Mouse (Mus musculus): ENCODE measurements around the gene Zbtb46.

Gene Zbtb46

DNA sequence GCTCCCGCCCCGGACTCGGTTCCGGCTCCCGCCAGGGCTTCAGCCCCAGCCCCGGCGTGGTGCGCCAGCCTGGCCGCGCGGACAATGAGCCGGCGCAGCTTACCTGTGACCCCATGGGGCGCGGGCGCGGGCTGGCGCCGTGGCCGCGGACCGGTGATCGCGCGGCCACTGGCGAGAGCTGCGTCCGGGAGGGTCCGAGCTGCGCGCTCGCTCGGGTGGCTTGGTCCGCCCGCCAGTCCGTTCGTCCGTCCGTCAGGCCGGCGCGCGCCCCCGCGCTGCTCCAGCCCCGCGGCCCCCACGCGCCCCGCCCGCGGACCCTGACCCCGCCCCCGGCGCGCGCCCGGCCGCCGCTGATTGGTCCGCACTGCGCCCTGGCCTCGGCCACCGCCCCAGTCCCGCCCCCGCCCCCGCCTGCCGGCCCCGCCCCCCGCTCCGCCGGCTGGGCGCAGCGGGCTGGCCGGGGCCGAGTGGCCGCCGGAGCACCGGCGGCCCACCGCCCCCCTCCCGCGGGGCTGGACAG is at the start of gene Zbtb46:
TSS of gene Zbtb46 (minus strand) at position 274 of the 520 bp plus-strand sequence.
- in situ Hi-C loops (cut with MseI, MboI), result no loop called here

DNA sequence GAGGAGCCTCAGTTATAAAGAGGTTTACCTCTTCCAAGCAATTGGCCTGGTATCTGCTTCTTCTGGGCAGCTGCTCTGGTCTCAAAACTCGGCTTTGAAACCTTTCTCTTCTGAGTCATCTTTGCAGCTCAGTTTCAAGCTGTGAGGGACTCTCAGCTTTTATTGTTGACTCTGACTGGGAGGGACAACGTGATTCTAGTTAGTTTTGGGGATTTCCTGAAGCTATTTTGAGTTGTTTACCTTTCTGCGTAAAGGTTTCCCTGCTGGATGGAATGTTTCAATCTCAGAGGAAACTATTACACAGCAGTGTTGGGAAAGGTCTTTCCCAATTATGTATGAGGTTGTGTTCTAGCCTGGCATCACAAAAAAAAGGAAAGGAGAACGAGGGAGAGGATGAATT is 39.4 kb upstream of the Zbtb46 start:
- in situ Hi-C loops (cut with MseI, MboI), result loop anchor here in 1 of 2 experiments (5.0 kb wide), 1 partner anchor 106 kb away; no protein-coding TSS in a partner anchor

DNA sequence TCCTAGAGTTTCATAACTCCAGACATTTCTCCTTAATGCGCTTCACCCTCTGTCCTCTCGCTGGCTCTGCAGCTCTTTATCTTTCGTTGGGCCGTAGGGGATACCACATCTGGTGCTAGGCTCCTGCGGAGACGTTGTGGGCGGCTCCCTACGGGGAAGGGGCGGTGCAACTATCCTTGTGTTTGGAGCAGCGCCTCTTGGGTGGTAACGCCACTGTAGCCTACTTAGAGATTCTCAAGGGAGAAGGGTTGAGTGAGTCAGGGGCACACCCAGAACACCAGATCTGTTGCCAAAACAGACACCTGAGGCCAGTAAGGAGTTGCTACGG is 38.3 kb upstream of the Zbtb46 start:
- in situ Hi-C loops (cut with MseI, MboI), result loop anchor here in 1 of 2 experiments (5.0 kb wide), 1 partner anchor 105 kb away; no protein-coding TSS in a partner anchor

DNA sequence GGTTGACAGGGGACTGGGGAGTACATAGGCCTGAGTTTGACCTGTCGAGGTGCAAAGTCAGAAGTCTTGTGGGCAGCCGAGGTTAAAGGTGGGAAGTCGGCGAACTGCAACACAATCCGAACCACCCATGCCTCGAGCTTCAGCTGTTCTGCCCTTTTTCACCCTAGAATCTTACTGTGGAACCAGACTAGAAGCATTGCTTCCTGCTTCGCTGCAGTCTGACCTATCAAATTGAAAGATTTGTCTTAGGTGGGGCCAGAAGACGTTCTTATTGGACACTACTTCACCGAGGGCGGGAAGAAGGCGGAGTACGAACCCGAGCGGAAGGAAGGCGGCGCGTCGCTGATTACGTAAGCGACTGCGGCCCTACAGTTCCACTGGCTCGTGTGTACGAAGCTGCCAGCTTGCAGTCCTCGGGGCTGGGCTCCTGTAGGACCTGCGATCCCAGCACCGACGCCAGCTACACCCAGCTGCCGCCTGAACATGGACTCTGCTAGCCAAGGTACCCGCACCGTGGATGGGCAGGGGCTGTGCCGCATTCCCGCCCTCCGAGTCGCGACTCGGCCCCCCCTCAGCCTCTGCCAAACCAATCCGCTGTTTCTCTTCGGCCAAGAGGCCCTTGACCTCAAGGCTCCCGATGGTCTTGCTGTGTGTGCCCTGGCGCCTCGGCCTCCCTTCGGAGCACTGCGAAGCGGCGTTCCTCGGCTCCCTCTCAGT is 37.8 kb upstream of the Zbtb46 start, which contains the start of gene Tpd52l2:
TSS of gene Tpd52l2 (plus strand) at position 312 of the 717 bp plus-strand sequence.
- in situ Hi-C loops (cut with MseI, MboI), result loop anchor here in 1 of 2 experiments (5.0 kb wide), 1 partner anchor 105 kb away; no protein-coding TSS in a partner anchor

GRCm38 (mm10) chr2:181496281-181496680 is 37.1 kb upstream of the Zbtb46 start:
- in situ Hi-C loops (cut with MseI, MboI), result loop anchor here in 1 of 2 experiments (5.0 kb wide), 1 partner anchor 104 kb away; no protein-coding TSS in a partner anchor

- in situ Hi-C loops (cut with MseI, MboI), result loop anchor here in 1 of 2 experiments (5.0 kb wide), 1 partner anchor 104 kb away; no protein-coding TSS in a partner anchor
Measured at GRCm38 (mm10) chr2:181495845-181496244, 36.6 kb upstream of the Zbtb46 start.

DNA sequence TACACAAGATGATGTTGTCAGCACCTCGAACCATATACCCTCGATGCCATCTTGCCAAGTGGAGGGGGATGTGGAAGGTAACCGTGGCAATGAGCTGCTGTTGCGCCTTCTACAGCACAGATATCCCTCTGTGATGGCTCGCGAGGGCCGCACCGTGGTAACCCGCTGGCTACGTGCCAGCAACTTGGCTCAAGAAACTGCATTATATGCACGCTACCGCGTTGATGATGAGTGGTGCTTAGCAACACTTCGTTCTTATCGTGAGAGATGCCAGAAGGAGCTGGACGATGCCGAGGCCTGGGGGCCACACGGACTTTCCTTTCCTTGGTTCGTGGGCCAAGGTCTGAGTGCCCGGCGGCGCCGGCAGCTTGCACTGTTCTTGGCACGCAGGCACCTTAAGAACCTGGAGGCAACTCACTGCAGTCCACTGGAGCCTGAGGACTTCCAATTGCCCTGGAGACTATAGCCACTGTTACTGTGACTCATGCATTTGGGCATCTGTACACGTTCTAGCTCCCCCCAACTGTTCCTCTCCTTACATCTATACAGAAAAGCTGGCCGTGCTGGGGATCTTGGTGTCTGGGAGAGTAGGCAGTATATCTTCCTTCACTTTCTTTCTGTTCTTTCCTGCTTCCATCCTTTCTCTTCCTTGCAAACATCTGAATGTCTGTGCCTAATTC is 35.2 kb upstream of the Zbtb46 start:
- in situ Hi-C loops (cut with MseI, MboI), result loop anchor here in 1 of 2 experiments (5.0 kb wide), 1 partner anchor 107 kb away; no protein-coding TSS in a partner anchor

- in situ Hi-C loops (cut with MseI, MboI), result loop anchor here in 1 of 2 experiments (5.0 kb wide), 1 partner anchor 106 kb away; no protein-coding TSS in a partner anchor
Measured at GRCm38 (mm10) chr2:181493156-181493927, 34.1 kb upstream of the Zbtb46 start, which contains the start of gene Abhd16b. Abhd16b (plus strand) TSS chr2:181493206.

GRCm38 (mm10) chr2:181492206-181492605 is 33.0 kb upstream of the Zbtb46 start:
- in situ Hi-C loops (cut with MseI, MboI), result loop anchor here in 1 of 2 experiments (5.0 kb wide), 1 partner anchor 105 kb away; no protein-coding TSS in a partner anchor

- in situ Hi-C loops (cut with MseI, MboI), result loop anchor here in 1 of 2 experiments (5.0 kb wide), 1 partner anchor 104 kb away; no protein-coding TSS in a partner anchor
Measured at GRCm38 (mm10) chr2:181491432-181492205, 32.4 kb upstream of the Zbtb46 start.

DNA sequence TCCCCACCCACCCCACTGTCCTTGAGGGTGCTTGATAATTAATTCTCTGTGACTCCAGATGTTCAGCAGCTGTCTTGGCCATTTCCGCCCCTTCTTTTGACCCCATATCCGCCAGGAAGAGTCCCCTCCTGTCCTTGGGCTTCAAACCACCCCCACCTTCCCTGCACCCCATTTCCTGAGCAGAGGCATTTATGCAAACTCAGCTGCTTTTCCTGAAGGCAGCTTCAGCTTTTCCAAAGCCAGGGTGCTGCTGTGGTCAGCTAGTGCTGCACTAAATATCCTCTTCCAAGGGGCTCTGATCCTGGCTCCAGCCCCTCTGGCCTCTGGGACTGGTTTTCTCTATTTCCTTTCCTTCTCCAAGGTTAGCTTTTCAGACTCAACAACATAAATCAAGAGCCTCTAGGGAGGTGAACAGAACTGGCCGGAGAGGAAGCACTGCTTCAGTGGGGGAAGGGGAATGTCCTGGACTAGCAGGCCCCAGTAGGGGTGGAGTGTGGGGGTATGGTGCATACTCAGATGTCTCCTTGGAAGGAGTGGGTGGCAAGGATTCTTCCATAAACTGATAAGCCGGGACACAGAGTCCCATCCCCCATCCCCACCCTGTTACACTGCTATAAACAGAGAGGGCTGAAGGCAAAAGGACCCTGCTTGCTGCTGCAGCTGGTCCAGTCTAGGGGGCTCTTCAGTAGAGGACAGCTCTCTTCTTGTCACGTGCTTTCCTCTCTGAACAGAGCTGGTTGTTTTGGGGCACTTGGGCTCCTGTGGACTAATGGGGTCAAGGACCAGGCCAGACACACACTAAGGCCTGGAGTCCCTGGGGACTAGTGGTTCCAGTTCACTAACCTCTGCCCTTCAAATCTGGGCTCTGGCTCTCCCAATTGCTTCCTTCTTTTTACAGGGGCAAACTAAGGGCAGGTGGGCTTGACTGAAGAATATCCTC is 28.4 kb upstream of the Zbtb46 start:
- in situ Hi-C loops (cut with MseI, MboI), result no loop called here

DNA sequence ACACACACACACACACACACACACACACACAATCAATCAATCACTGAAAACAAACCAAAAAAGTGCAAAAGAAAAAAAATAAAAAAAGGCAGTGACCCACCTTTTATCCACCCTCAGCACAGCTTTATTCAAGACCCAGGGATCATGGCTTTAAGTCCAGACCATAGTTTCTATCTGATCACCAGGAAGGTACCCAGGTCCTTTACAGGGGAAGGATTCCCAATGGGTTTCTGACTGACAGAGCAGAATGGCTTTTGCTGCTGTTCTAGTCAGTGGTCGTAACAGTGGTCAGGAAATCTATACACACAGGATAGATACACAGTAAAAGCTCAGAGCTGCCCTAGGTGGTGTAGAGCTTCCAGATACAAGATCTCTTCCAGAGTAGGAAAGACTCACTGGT is 26.5 kb upstream of the Zbtb46 start:
- in situ Hi-C loops (cut with MseI, MboI), result no loop called here

DNA sequence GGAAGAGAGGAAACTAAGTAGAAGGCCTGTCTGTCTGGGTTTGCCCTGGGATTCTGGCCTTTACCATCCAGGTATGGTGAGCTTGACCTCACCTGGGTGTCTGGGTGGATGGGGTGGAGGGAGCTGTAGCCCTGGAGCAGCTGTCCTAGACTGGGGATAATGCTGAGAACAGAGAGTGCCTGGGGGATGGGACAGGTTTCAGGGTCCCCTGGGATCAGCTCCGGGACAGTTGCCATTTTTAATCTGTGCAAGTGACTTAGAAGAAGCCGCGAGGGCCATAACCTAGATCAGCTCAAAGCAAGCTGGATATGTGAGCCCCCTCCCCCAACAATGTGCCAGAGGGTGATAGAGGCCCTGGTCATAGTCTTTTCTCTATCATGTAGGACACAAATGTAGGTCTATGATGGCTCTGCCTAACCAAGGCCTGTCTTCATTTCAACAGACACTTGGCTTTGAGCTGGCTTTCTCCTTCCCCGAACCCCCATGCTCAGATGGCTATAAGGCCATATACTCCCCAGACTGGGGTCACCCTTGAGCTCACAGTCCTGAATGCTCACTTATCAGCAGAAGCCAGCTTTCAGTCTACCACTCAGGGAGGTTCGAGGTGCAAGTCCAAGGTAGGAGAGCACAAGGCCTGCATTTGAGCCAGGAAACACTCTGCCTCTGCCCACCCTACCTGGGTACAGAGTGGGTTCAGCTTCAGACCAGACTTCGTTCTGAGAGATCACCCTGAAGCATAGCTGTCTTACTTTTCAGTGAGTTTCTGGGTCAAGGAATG is 25.4 kb upstream of the Zbtb46 start:
- in situ Hi-C loops (cut with MseI, MboI), result no loop called here

GRCm38 (mm10) chr2:181483562-181484318 is 24.5 kb upstream of the Zbtb46 start:
- in situ Hi-C loops (cut with MseI, MboI), result no loop called here

DNA sequence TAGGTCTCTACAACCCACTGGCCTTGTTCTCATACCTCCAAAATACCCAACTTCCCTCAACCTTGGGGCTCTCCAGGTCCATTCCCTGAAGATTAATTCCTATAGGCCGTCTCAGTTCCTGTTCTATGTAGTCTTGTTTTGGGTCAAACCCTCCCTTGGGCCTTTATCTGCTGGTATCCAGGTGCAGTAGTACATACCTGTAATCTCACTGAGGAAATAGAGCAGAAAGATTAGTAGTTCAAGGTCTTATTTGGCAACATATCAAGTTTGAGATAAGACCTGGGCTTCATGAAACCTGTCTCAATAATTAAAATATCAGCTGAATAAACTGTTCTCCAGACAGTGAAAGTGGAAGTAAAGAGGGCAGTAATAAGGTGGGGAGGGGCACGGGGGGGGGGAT is 23.9 kb upstream of the Zbtb46 start:
- in situ Hi-C loops (cut with MseI, MboI), result no loop called here

DNA sequence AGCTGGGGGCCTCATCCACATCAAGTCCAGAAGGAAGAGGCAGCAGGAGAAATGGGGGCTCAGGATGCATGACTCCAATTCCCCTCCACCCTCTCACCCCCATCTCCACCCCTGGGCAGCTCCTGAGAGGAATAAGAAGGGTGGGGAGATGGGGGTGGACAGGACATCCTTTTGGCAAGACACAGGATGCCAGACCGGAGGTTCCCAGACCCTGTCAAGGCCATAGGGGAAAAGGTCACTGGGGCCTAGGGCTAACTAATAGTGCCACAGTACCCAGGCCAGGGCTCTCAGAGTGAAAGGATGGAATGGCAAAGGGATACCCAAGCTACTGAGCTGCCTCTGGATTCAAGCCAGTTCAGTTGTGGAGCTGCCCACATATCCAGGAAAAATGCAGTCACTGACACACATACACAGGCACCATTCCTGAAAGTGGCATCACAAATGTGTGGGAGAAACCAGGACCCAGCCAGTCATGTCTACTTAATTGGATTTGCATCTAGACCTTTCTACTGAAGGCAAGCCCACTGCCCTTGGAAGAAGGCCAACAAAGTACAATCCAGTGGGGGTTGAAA is 13.1 kb upstream of the Zbtb46 start:
- in situ Hi-C loops (cut with MseI, MboI), result no loop called here

DNA sequence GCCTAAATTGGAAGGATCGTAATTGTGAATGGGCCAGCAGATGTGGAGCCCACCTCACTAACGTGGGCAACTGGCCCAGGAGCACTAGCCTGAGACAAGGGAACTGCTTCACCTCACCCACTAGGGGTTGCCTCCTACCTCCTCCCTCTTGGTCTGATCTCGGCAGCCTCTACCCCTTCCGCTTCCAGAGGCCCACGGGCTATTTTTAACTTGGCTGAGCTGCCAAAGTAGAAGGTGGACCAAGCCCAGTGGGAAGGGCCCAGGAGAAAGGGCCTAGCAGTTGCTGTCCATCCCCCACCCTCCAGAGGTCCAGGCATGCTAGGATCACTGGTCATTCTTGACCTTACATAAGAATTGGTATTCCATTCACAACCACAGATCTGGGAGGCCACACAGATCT is 12.0 kb upstream of the Zbtb46 start:
- in situ Hi-C loops (cut with MseI, MboI), result no loop called here
